Mouse (Mus musculus): Measurements from ENCODE around the gene Ptpre. TPM values are rescaled to one million over a fixed set of nuclear protein-coding genes. Genes with fewer than 3 reads are reported as not detected.

Gene Ptpre
- polyA plus RNA-seq, 2 experiments = 1.8 to 1.9 TPM

GRCm38 (mm10) chr7:135529068-135529467 is 8.2 kb upstream of the Ptpre start:
- ATAC-seq (ENCODE audit: insufficient read depth) = no peak
- Histone ChIP-seq H3K27ac (no peak overlapping the region), H3K9me3 (ENCODE audit: control insufficient read depth, low read length) (no peaks in the 10 kb centered on the region), H3K36me3 (replicated peaks; ENCODE audit: control insufficient read depth, insufficient read depth, low read depth) (no peaks in the 10 kb centered on the region), H3K4me2 (ENCODE audit: low read depth) (no peak overlapping the region), H3K27me3 (ENCODE audit: control insufficient read depth, insufficient read depth, low read length) (no peaks in the 10 kb centered on the region), H3K4me3 (ENCODE audit: insufficient read depth in 1 of 2, low read depth in 2 of 2, low read length in 2 of 2) (no peak overlapping the region), H3K9ac (replicated peaks) (no peak overlapping the region), H3K4me1 (replicated peaks; ENCODE audit: control insufficient read depth in 2 of 2, insufficient read depth in 2 of 2, low read length in 1 of 2) (no peaks in the 10 kb centered on the region)
- WGBS (ENCODE audit: insufficient replicate concordance) = 64% methylated on average over 2 of the region's 2 CpGs
- TF ChIP-seq EP300 (IDR thresholded peaks at IDR 0.05; ENCODE audit: low read depth) (no peak), CTCF (IDR thresholded peaks at IDR 0.05; ENCODE audit: low read depth) (no peak)
- DNase-seq (ENCODE audit: low read depth in 3 of 3, low spot score in 3 of 3) = no peak

GRCm38 (mm10) chr7:135534548-135535189 is 2.6 kb upstream of the Ptpre start:
- no peak overlapping the region for H3K9ac ChIP-seq (replicated peaks)
- DNase-seq (ENCODE audit: low read depth in 3 of 3, low spot score in 3 of 3) = no peak
- no peaks in the 10 kb centered on the region for H3K9me3 ChIP-seq (ENCODE audit: control insufficient read depth, low read length)
- no peak overlapping the region for H3K4me2 ChIP-seq (ENCODE audit: low read depth)
- H3K27ac ChIP-seq = no peak overlapping the region
- no peaks in the 10 kb centered on the region for H3K27me3 ChIP-seq (ENCODE audit: control insufficient read depth, insufficient read depth, low read length)
- H3K4me1 ChIP-seq (replicated peaks; ENCODE audit: control insufficient read depth in 2 of 2, insufficient read depth in 2 of 2, low read length in 1 of 2) = peaks cover 0 to 6% of the 10 kb centered on the region in 2 experiments; a peak in 2 of 4 replicates
- WGBS (ENCODE audit: insufficient replicate concordance) = 14% methylated on average over 2 of the region's 2 CpGs
- no peak overlapping the region for H3K4me3 ChIP-seq (ENCODE audit: insufficient read depth in 1 of 2, low read depth in 2 of 2, low read length in 2 of 2)
- no peak for TF ChIP-seq EP300 (IDR thresholded peaks at IDR 0.05; ENCODE audit: low read depth)
- TF ChIP-seq CTCF (IDR thresholded peaks at IDR 0.05; ENCODE audit: low read depth) = no peak
- H3K36me3 ChIP-seq (replicated peaks; ENCODE audit: control insufficient read depth, insufficient read depth, low read depth) = no peaks in the 10 kb centered on the region
- ATAC-seq (ENCODE audit: insufficient read depth) = no peak

GRCm38 (mm10) chr7:135535908-135536307 is 1.4 kb upstream of the Ptpre start:
- H3K4me1 ChIP-seq (replicated peaks; ENCODE audit: control insufficient read depth in 2 of 2, insufficient read depth in 2 of 2, low read length in 1 of 2) = peaks cover 0 to 7% of the 10 kb centered on the region in 2 experiments; a peak in 2 of 4 replicates
- H3K9me3 ChIP-seq (ENCODE audit: control insufficient read depth, low read length) = no peaks in the 10 kb centered on the region
- TF ChIP-seq CTCF (IDR thresholded peaks at IDR 0.05; ENCODE audit: low read depth) (no peak), EP300 (IDR thresholded peaks at IDR 0.05; ENCODE audit: low read depth) (no peak)
- H3K4me3 ChIP-seq (ENCODE audit: insufficient read depth in 1 of 2, low read depth in 2 of 2, low read length in 2 of 2) = no peak overlapping the region
- no peak overlapping the region for H3K9ac ChIP-seq (replicated peaks)
- H3K27ac ChIP-seq = no peak overlapping the region
- no peaks in the 10 kb centered on the region for H3K36me3 ChIP-seq (replicated peaks; ENCODE audit: control insufficient read depth, insufficient read depth, low read depth)
- no peak overlapping the region for H3K4me2 ChIP-seq (ENCODE audit: low read depth)
- H3K27me3 ChIP-seq (ENCODE audit: control insufficient read depth, insufficient read depth, low read length) = no peaks in the 10 kb centered on the region
- WGBS (ENCODE audit: insufficient replicate concordance) = 19% methylated on average over 3 of the region's 3 CpGs
- DNase-seq (ENCODE audit: low read depth in 3 of 3, low spot score in 3 of 3) (no peak), ATAC-seq (ENCODE audit: insufficient read depth) (no peak)

- under 1% methylated on average over 71 of the region's 71 CpGs for WGBS (ENCODE audit: insufficient replicate concordance)
- H3K36me3 ChIP-seq (replicated peaks; ENCODE audit: control insufficient read depth, insufficient read depth, low read depth) = no peaks in the 10 kb centered on the region
- no peaks in the 10 kb centered on the region for H3K27me3 ChIP-seq (ENCODE audit: control insufficient read depth, insufficient read depth, low read length)
- peak overlapping the region; percentile 46 for H3K9ac ChIP-seq (replicated peaks)
- H3K4me1 ChIP-seq (replicated peaks; ENCODE audit: control insufficient read depth in 2 of 2, insufficient read depth in 2 of 2, low read length in 1 of 2) = peaks cover 0 to 7% of the 10 kb centered on the region in 2 experiments; a peak in 2 of 4 replicates
- peak overlapping the region; percentile 77 for H3K4me2 ChIP-seq (ENCODE audit: low read depth)
- H3K4me3 ChIP-seq (ENCODE audit: insufficient read depth in 1 of 2, low read depth in 2 of 2, low read length in 2 of 2) = peak overlapping the region; percentile 63 to 65
- ATAC-seq (ENCODE audit: insufficient read depth) = peak; percentile 56
- no peak for TF ChIP-seq EP300 (IDR thresholded peaks at IDR 0.05; ENCODE audit: low read depth)
- TF ChIP-seq CTCF (IDR thresholded peaks at IDR 0.05; ENCODE audit: low read depth) = no peak
- DNase-seq (ENCODE audit: low read depth in 3 of 3, low spot score in 3 of 3) = no peak
- H3K9me3 ChIP-seq (ENCODE audit: control insufficient read depth, low read length) = no peaks in the 10 kb centered on the region
- H3K27ac ChIP-seq = no peak overlapping the region
Observed at GRCm38 (mm10) chr7:135537948-135538741, 864 bp downstream of the Ptpre start.

- ATAC-seq (ENCODE audit: insufficient read depth) (no peak), DNase-seq (ENCODE audit: low read depth in 3 of 3, low spot score in 3 of 3) (no peak)
- no peaks in the 10 kb centered on the region for H3K27me3 ChIP-seq (ENCODE audit: control insufficient read depth, insufficient read depth, low read length)
- no peaks in the 10 kb centered on the region for H3K9me3 ChIP-seq (ENCODE audit: control insufficient read depth, low read length)
- H3K36me3 ChIP-seq (replicated peaks; ENCODE audit: control insufficient read depth, insufficient read depth, low read depth) = no peaks in the 10 kb centered on the region
- H3K27ac ChIP-seq = no peak overlapping the region
- H3K9ac ChIP-seq (replicated peaks) = no peak overlapping the region
- H3K4me3 ChIP-seq (ENCODE audit: insufficient read depth in 1 of 2, low read depth in 2 of 2, low read length in 2 of 2) = peak overlapping the region; percentile 63 to 65; a peak in 3 of 4 replicates
- H3K4me1 ChIP-seq (replicated peaks; ENCODE audit: control insufficient read depth in 2 of 2, insufficient read depth in 2 of 2, low read length in 1 of 2) = peaks cover 0 to 7% of the 10 kb centered on the region in 2 experiments; a peak in 2 of 4 replicates
- H3K4me2 ChIP-seq (ENCODE audit: low read depth) = peak overlapping the region; percentile 77
- WGBS (ENCODE audit: insufficient replicate concordance) = 15% methylated on average over 2 of the region's 2 CpGs
- TF ChIP-seq CTCF (IDR thresholded peaks at IDR 0.05; ENCODE audit: low read depth) (no peak), EP300 (IDR thresholded peaks at IDR 0.05; ENCODE audit: low read depth) (no peak)
Observed at GRCm38 (mm10) chr7:135539429-135539828, 2.1 kb downstream of the Ptpre start.

Data from liver, embryonic 14.5 days (tissue).